Mouse (Mus musculus) ES-E14 (cell line): ENCODE data around the gene Lipa. TPM values are rescaled to one million over a fixed set of nuclear protein-coding genes. Genes with fewer than 3 reads are reported as not detected.

ENCODE experiments used
- DNase-seq: peaks from one replicate; pipeline ENCODE4 v3.0.0-alpha.2; 2013; ENCODE audit warnings: low read depth, low spot score
- H3K27ac ChIP-seq: 2 replicates; pipeline ENCODE4 v1.5.1; 2012; ENCODE audit warnings: low read depth, mild to moderate bottlenecking, low read length, moderate library complexity, mixed read lengths; ENCODE audit not compliant: poor library complexity, insufficient read depth, severe bottlenecking
- H3K36me3 ChIP-seq: 2 replicates; pipeline ENCODE4 v1.6.1; 2012; ENCODE audit warnings: mild to moderate bottlenecking, low read length, moderate library complexity, mixed read lengths; ENCODE audit not compliant: control insufficient read depth, poor library complexity, insufficient read depth, severe bottlenecking
- H3K4me1 ChIP-seq, 2 experiments: fragments of 150-350 bp in 1 of 2; sonication (generic) in 1 of 2; 2 replicates each; pipeline ENCODE4 v1.6.1; 2012; ENCODE audit warnings: low read length in 2 of 2, mild to moderate bottlenecking in 1 of 2, mixed read lengths in 1 of 2; ENCODE audit not compliant: control insufficient read depth in 2 of 2, insufficient read depth in 2 of 2, poor library complexity in 1 of 2
- H3K4me3 ChIP-seq, 2 experiments: fragments of 150-350 bp in 1 of 2; sonication (generic) in 1 of 2; 2 replicates each; pipeline ENCODE4 v1.5.1; 2012; ENCODE audit warnings: low read length in 2 of 2, low read depth in 1 of 2, mild to moderate bottlenecking in 1 of 2, mixed read lengths in 1 of 2; ENCODE audit not compliant: insufficient read depth in 1 of 2, poor library complexity in 1 of 2, severe bottlenecking in 1 of 2
- H3K9ac ChIP-seq: 2 replicates; pipeline ENCODE4 v1.6.1; 2012; ENCODE audit warnings: low read depth, mild to moderate bottlenecking, low read length, mixed read lengths; ENCODE audit not compliant: poor library complexity, insufficient read depth, severe bottlenecking
- H3K9me3 ChIP-seq: fragments of 150-350 bp; sonication (generic); 2 replicates; pipeline ENCODE4 v1.6.1; 2012; ENCODE audit warnings: low read depth, mild to moderate bottlenecking, low read length; ENCODE audit not compliant: control insufficient read depth, insufficient read depth
- CHD2 ChIP-seq: IDR thresholded peaks from 2 replicates; pipeline ENCODE4 v1.6.1; 2014; ENCODE audit warnings: mild to moderate bottlenecking, low read depth, low read length, inconsistent platforms
- HCFC1 ChIP-seq: IDR thresholded peaks from 2 replicates; pipeline ENCODE4 v1.6.1; 2012; ENCODE audit warnings: low read length, inconsistent platforms, borderline replicate concordance; ENCODE audit not compliant: insufficient read depth
- MAFK ChIP-seq: IDR thresholded peaks from 2 replicates; pipeline ENCODE4 v1.6.1; 2014; ENCODE audit warnings: mild to moderate bottlenecking, low read depth, low read length, inconsistent platforms; ENCODE audit not compliant: insufficient read depth
- ZC3H11A ChIP-seq: IDR thresholded peaks from 2 replicates; pipeline ENCODE4 v1.6.1; 2012; ENCODE audit warnings: low read depth, mild to moderate bottlenecking, inconsistent platforms, low read length, borderline replicate concordance
- ZNF384 ChIP-seq: IDR thresholded peaks from 2 replicates; pipeline ENCODE4 v1.6.1; 2012; ENCODE audit warnings: low read depth, low read length, inconsistent platforms
- in situ Hi-C, 2 experiments: fragments of 600-800 bp; cut with MboI; formaldehyde crosslinking; loops; one replicate each; pipeline ENCODE4 v1.15.1; 2025; ENCODE audit warnings: low sequenced_read_pairs in 2 of 2, inconsistent platforms in 1 of 2; ENCODE audit not compliant: unreplicated experiment in 2 of 2
- total RNA-seq: library from RNA; depleted of rRNA; stranded (reverse); fragments of 300-350 nt; gene quantifications from 2 replicates; pipeline ENCODE4 v1.2.3, GENCODE M21; 2012

The Lipa gene
- total RNA-seq, 1 experiment = 10.7 TPM

GRCm38 (mm10) chr19:34568988-34569895 lies 42.0 kb upstream of the Lipa start:
- TF ChIP-seq CHD2 = no peak
- TF ChIP-seq MAFK = no peak
- no peak for TF ChIP-seq ZNF384
- TF ChIP-seq ZC3H11A = no peak
- no peak for TF ChIP-seq HCFC1
- Histone ChIP-seq H3K9me3 (no peaks in the 10 kb centered on the region), H3K4me1 (no peaks in the 10 kb centered on the region), H3K4me3 (no peak overlapping the region), H3K36me3 (no peaks in the 10 kb centered on the region), H3K27ac (no peak overlapping the region), H3K9ac (no peak overlapping the region)
- DNase-seq = no peak
- in situ Hi-C loops = no loop called here

GRCm38 (mm10) chr19:34566178-34566784 lies 39.0 kb upstream of the Lipa start:
- in situ Hi-C loops = no loop called here
- H3K4me3 ChIP-seq = no peak overlapping the region
- no peak for TF ChIP-seq ZNF384
- H3K9me3 ChIP-seq = no peaks in the 10 kb centered on the region
- no peaks in the 10 kb centered on the region for H3K36me3 ChIP-seq
- H3K27ac ChIP-seq = no peak overlapping the region
- no peaks in the 10 kb centered on the region for H3K4me1 ChIP-seq
- no peak for DNase-seq
- H3K9ac ChIP-seq = no peak overlapping the region

- H3K9ac ChIP-seq = no peak overlapping the region
- no peak for TF ChIP-seq MAFK
- TF ChIP-seq ZC3H11A = no peak
- TF ChIP-seq HCFC1 = no peak
- no peak for TF ChIP-seq CHD2
- TF ChIP-seq ZNF384 = no peak
- no peaks in the 10 kb centered on the region for H3K4me1 ChIP-seq
- H3K27ac ChIP-seq = no peak overlapping the region
- no peak overlapping the region for H3K4me3 ChIP-seq
- H3K36me3 ChIP-seq = no peaks in the 10 kb centered on the region
- no peak for DNase-seq
- no peaks in the 10 kb centered on the region for H3K9me3 ChIP-seq
- in situ Hi-C loops = no loop called here
Observed at GRCm38 (mm10) chr19:34562556-34562955, 35.3 kb upstream of the Lipa start.

- in situ Hi-C loops = no loop called here
- Histone ChIP-seq H3K27ac (no peak overlapping the region), H3K9me3 (no peaks in the 10 kb centered on the region), H3K36me3 (no peaks in the 10 kb centered on the region), H3K4me3 (no peak overlapping the region), H3K9ac (no peak overlapping the region), H3K4me1 (no peaks in the 10 kb centered on the region)
- DNase-seq = no peak
- TF ChIP-seq MAFK (no peak), ZC3H11A (no peak), CHD2 (no peak), HCFC1 (no peak), ZNF384 (no peak)
Observed at GRCm38 (mm10) chr19:34556621-34557020, 29.3 kb upstream of the Lipa start.
